9 mouse cellular contexts compared by ENCODE assay signal in genomic region chr10:81415146-81415545, GRCm38 (mm10). TPM values are rescaled to one million over a fixed set of nuclear protein-coding genes. Genes with fewer than 3 reads are reported as not detected.
DNase-seq lines count a peak whose midpoint lies in the region; ATAC-seq and TF ChIP-seq lines count a peak whose summit lies in the region.
"Had no signal": no experiment of that assay in that cellular context is flagged by ENCODE, and none has a peak within 500 bp of the region (broad histone marks: within the 10 kb centered on the region; RNA-seq: fewer than 3 reads in every experiment).

No protein-coding gene starts in this region.

- H3K9me3 ChIP-seq in liver, postnatal 0 days (ENCODE audit: low read length) = no peaks in the 10 kb centered on the region
- H3K9me3 ChIP-seq: megakaryocyte, embryonic 14.5 days had no signal

- no peak for TF ChIP-seq CTCF in heart, adult 2 months (IDR thresholded peaks at IDR 0.05)
- no peak for TF ChIP-seq CTCF in liver, adult 2 months (IDR thresholded peaks at IDR 0.05; ENCODE audit: low read depth, low read length)
- TF ChIP-seq CTCF in liver, postnatal 0 days (IDR thresholded peaks at IDR 0.05; ENCODE audit: low read depth) = no peak

- H3K79me2 ChIP-seq in heart, adult 2 months (replicated peaks; ENCODE audit: control insufficient read depth, insufficient read depth, low read length) = peaks cover 5% of the 10 kb centered on the region; the same call in 1 of the 2 replicates
- H3K79me2 ChIP-seq in liver, adult 2 months (ENCODE audit: control insufficient read depth, insufficient read depth, low read length) = peaks cover 40% of the 10 kb centered on the region

- intact Hi-C loops in heart, adult 2 months (cut with DNase I) = loop anchor here (1.0 kb wide), 1 partner anchor 10 kb away; no protein-coding TSS in a partner anchor

- WGBS in heart, adult 2 months = 71% methylated on average over 5 of the region's 5 CpGs
- 61% methylated on average over 5 of the region's 5 CpGs for WGBS in liver, adult 2 months
- 75% methylated on average over 5 of the region's 5 CpGs for WGBS in liver, postnatal 0 days (ENCODE audit: insufficient replicate concordance)

- no peak for ATAC-seq in liver, postnatal 0 days

- H3K4me1 ChIP-seq in heart, adult 2 months (ENCODE audit: control insufficient read depth, insufficient read depth, low read length) = peaks cover 67% of the 10 kb centered on the region
- H3K4me1 ChIP-seq in liver, adult 2 months (ENCODE audit: control insufficient read depth, insufficient read depth, low read length) = peaks cover 83% of the 10 kb centered on the region
- H3K4me1 ChIP-seq in brown adipose tissue, adult 24 weeks (ENCODE audit: control insufficient read depth, insufficient read depth, insufficient read length, low read length) = peaks cover 73% of the 10 kb centered on the region
- H3K4me1 ChIP-seq in liver, postnatal 0 days (ENCODE audit: insufficient read depth) = peaks cover 67% of the 10 kb centered on the region

- H3K4me2 ChIP-seq in liver, postnatal 0 days (ENCODE audit: low read depth, low read length) = no peak overlapping the region; the same call in 1 of the 2 replicates

- TF ChIP-seq POLR2A in heart, adult 2 months (IDR thresholded peaks at IDR 0.05; ENCODE audit: insufficient read depth, low read depth, low read length) = no peak
- no peak for TF ChIP-seq POLR2A in liver, adult 2 months (IDR thresholded peaks at IDR 0.05; ENCODE audit: extremely low read depth, insufficient read depth, low read length)

- H3K9ac ChIP-seq in heart, adult 2 months (ENCODE audit: low read depth, low read length) = peak overlapping the region; percentile 34
- peak overlapping the region; percentile 32 for H3K9ac ChIP-seq in liver, adult 2 months (ENCODE audit: low read depth, low read length)
- H3K9ac ChIP-seq in liver, postnatal 0 days (replicated peaks) = no peak overlapping the region

- peaks cover 22% of the 10 kb centered on the region for H3K36me3 ChIP-seq in heart, adult 2 months (ENCODE audit: control insufficient read depth, insufficient read depth, low read length)
- H3K36me3 ChIP-seq in liver, adult 2 months (ENCODE audit: control insufficient read depth, insufficient read depth, low read length) = no peaks in the 10 kb centered on the region
- H3K36me3 ChIP-seq in liver, postnatal 0 days (replicated peaks; ENCODE audit: insufficient read depth, low read length) = peaks cover 2% of the 10 kb centered on the region; the same call in 1 of the 2 replicates

- no peak for TF ChIP-seq EP300 in heart, adult 2 months (IDR thresholded peaks at IDR 0.05; ENCODE audit: insufficient read depth, low read depth, low read length)
- no peak for TF ChIP-seq EP300 in liver, postnatal 0 days (IDR thresholded peaks at IDR 0.05; ENCODE audit: low read depth)

- H3K27ac ChIP-seq in heart, adult 2 months = peak overlapping the region; percentile 91
- H3K27ac ChIP-seq in liver, adult 2 months (replicated peaks; ENCODE audit: insufficient read depth, low read depth, low read length) = peak overlapping the region; percentile 89
- H3K27ac ChIP-seq in brown adipose tissue, adult 24 weeks (replicated peaks; ENCODE audit: low read depth, low read length) = peak overlapping the region; percentile 74
- peak overlapping the region; percentile 82 for H3K27ac ChIP-seq in liver, postnatal 0 days (ENCODE audit: low read depth)

- H3K27me3 ChIP-seq in heart, adult 2 months (ENCODE audit: control insufficient read depth, insufficient read depth, low read length) = no peaks in the 10 kb centered on the region
- H3K27me3 ChIP-seq in liver, adult 2 months (ENCODE audit: control insufficient read depth, insufficient read depth, low read length) = no peaks in the 10 kb centered on the region
- H3K27me3 ChIP-seq in liver, postnatal 0 days (ENCODE audit: insufficient read depth, low read length) = no peaks in the 10 kb centered on the region
- H3K27me3 ChIP-seq: megakaryocyte, embryonic 14.5 days had no signal

- H3K4me3 ChIP-seq in heart, adult 2 months = no peak overlapping the region
- no peak overlapping the region for H3K4me3 ChIP-seq in liver, adult 2 months (ENCODE audit: insufficient read depth, low read depth, low read length)
- no peak overlapping the region for H3K4me3 ChIP-seq in brown adipose tissue, adult 24 weeks (ENCODE audit: insufficient read depth, low read depth, low read length)
- H3K4me3 ChIP-seq in liver, postnatal 0 days (ENCODE audit: low read depth, low read length) = no peak overlapping the region
- H3K4me3 ChIP-seq: megakaryocyte, embryonic 14.5 days had no signal

- DNase-seq in heart, adult 2 months = no peak
- no peak for DNase-seq in heart, adult 8-10 months (ENCODE audit: low spot score)
- DNase-seq in liver, adult 2 months (ENCODE audit: extremely low read depth, low read depth, low spot score) = no peak
- no peak for DNase-seq in liver
- DNase-seq in liver, postnatal 0 days = no peak
- DNase-seq in right cerebral cortex, postnatal 14 days = no peak
- no peak for DNase-seq in embryo, embryonic 9.5 days (ENCODE audit: extremely low spot score)

RNA-seq across cellular contexts. Expression of gene Smim24, which starts 22.3 kb away (rescaled TPM):
- total RNA-seq in heart, adult 2 months (2021) = 1 to 10 TPM; 2.0 to 2.3 TPM
- 8.3 and 8.6 TPM in 2 replicates for polyA plus RNA-seq in heart, adult 2 months (2012; rRNA removed)
- total RNA-seq in heart, adult 8-10 months (2022) = 1 to 10 TPM; 1.4 to 2.4 (median 1.9) TPM
- total RNA-seq in liver, adult 2 months (2014; rRNA removed) = 1.3 and 1.5 TPM in 2 replicates
- 2.3 and 4.1 TPM in 2 replicates for polyA plus RNA-seq in liver, adult 2 months (2012; rRNA removed)
- polyA plus RNA-seq in brown adipose tissue, adult 24 weeks (2012; ENCODE audit: insufficient read depth, insufficient read length, missing spikeins) = 1.9 and 5.3 TPM in 2 replicates
- polyA plus RNA-seq in liver, postnatal 0 days (2015; fragmentation: Nextera tagmentation; extraction: Ambion mirVana) = 1.7 and 2.0 TPM in 2 replicates

RNA-seq across cellular contexts. Expression of gene Gm48552, which starts 26.3 kb away (rescaled TPM):
- 1 to 10 TPM in 1 of 2 experiments, not detected in 1; 1.2 TPM for total RNA-seq in heart, adult 2 months (2021)
- 0.88 and 1.2 TPM in 2 replicates for polyA plus RNA-seq in heart, adult 2 months (2012; rRNA removed)
- total RNA-seq in heart, adult 8-10 months (2022) = under 1 TPM in 2 of 4 experiments, not detected in 2; 0.50 to 0.72 TPM
- 0.40 TPM in 1 of 2 replicates, not detected in the other for total RNA-seq in liver, adult 2 months (2014; rRNA removed)
- polyA plus RNA-seq in liver, adult 2 months (2012; rRNA removed) = 0.26 and 1.4 TPM in 2 replicates
- polyA plus RNA-seq in brown adipose tissue, adult 24 weeks (2012; ENCODE audit: insufficient read depth, insufficient read length, missing spikeins) = not detected in 2 replicates
- not detected in 2 replicates for polyA plus RNA-seq in liver, postnatal 0 days (2015; fragmentation: Nextera tagmentation; extraction: Ambion mirVana)

RNA-seq across cellular contexts. Expression of gene Gm48551, which starts 30.9 kb away (rescaled TPM):
- 1 to 10 TPM in 1 of 2 experiments, under 1 TPM in 1; 0.73 to 1.9 TPM for total RNA-seq in heart, adult 2 months (2021)
- polyA plus RNA-seq in heart, adult 2 months (2012; rRNA removed) = 2.1 and 3.5 TPM in 2 replicates
- total RNA-seq in heart, adult 8-10 months (2022) = 1 to 10 TPM in 2 of 4 experiments, under 1 TPM in 2; 0.73 to 1.3 (median 1.0) TPM
- 2.4 TPM in 1 of 2 replicates, not detected in the other for total RNA-seq in liver, adult 2 months (2014; rRNA removed)
- 0.32 and 0.44 TPM in 2 replicates for polyA plus RNA-seq in liver, adult 2 months (2012; rRNA removed)
- 2.4 TPM in 1 of 2 replicates, not detected in the other for polyA plus RNA-seq in brown adipose tissue, adult 24 weeks (2012; ENCODE audit: insufficient read depth, insufficient read length, missing spikeins)
- 0.40 and 0.70 TPM in 2 replicates for polyA plus RNA-seq in liver, postnatal 0 days (2015; fragmentation: Nextera tagmentation; extraction: Ambion mirVana)

RNA-seq across cellular contexts. Expression of gene Dohh, which starts 30.9 kb away (rescaled TPM):
- total RNA-seq in heart, adult 2 months (2021) = 10 to 100 TPM; 46.6 to 53.8 TPM
- polyA plus RNA-seq in heart, adult 2 months (2012; rRNA removed) = 48.5 and 56.9 TPM in 2 replicates
- 10 to 100 TPM; 49.1 to 55.0 (median 53.8) TPM for total RNA-seq in heart, adult 8-10 months (2022)
- 39.7 and 53.8 TPM in 2 replicates for total RNA-seq in liver, adult 2 months (2014; rRNA removed)
- polyA plus RNA-seq in liver, adult 2 months (2012; rRNA removed) = 42.6 and 49.7 TPM in 2 replicates
- polyA plus RNA-seq in brown adipose tissue, adult 24 weeks (2012; ENCODE audit: insufficient read depth, insufficient read length, missing spikeins) = 25.1 and 35.9 TPM in 2 replicates
- 39.3 and 42.1 TPM in 2 replicates for polyA plus RNA-seq in liver, postnatal 0 days (2015; fragmentation: Nextera tagmentation; extraction: Ambion mirVana)

RNA-seq across cellular contexts. Expression of gene Fzr1, which starts 36.8 kb away (rescaled TPM):
- total RNA-seq in heart, adult 2 months (2021) = 10 to 100 TPM; 29.9 to 31.5 TPM
- 49.3 and 56.1 TPM in 2 replicates for polyA plus RNA-seq in heart, adult 2 months (2012; rRNA removed)
- total RNA-seq in heart, adult 8-10 months (2022) = 10 to 100 TPM; 25.9 to 39.0 (median 32.2) TPM
- 6.2 and 8.1 TPM in 2 replicates for total RNA-seq in liver, adult 2 months (2014; rRNA removed)
- polyA plus RNA-seq in liver, adult 2 months (2012; rRNA removed) = 20.9 and 29.9 TPM in 2 replicates
- polyA plus RNA-seq in brown adipose tissue, adult 24 weeks (2012; ENCODE audit: insufficient read depth, insufficient read length, missing spikeins) = 9.3 and 10.3 TPM in 2 replicates
- polyA plus RNA-seq in liver, postnatal 0 days (2015; fragmentation: Nextera tagmentation; extraction: Ambion mirVana) = 69.7 and 74.6 TPM in 2 replicates
